Mouse (Mus musculus): ENCODE measurements at regions not wholly inside any gene's neighbourhood (a gene's known extent, or its start where the extent isn't known, plus 50 kb on each side); places are given as distances from the start of the nearest gene placed in this dataset.

- peak; percentile 14; the same call in 1 of the 2 replicates for TF ChIP-seq CTCF (IDR thresholded peaks at IDR 0.05; ENCODE audit: low read depth)
- TF ChIP-seq EP300 (optimal IDR thresholded peaks at IDR 0.05), result no peak
Measured at GRCm38 (mm10) chr17:88268216-88268615, 172.3 kb upstream of the Foxn2 start.

Data from stomach, postnatal 0 days (tissue).